Mouse (Mus musculus): ENCODE data around the gene Zfp398.

DNA sequence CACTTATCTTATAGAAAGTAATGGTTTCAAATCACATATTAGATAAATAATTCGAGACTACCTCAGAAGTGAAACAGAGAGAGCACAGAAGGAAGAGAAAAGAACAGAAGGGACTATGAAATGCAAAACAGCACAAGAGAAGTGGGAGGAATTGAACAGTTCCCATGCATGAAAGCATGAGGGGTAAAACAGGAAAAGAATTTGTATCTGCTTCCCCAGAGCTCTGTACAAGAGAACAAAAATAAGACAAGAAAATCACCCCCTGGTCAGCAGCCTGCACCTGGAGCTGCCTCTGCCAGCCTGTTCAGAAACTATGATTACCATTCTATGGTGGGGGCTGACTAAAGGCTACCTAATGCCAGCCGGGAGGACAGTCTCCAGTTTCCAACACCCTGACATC is 28.0 kb upstream of the Zfp398 start:
- no peak for TF ChIP-seq CTCF (IDR thresholded peaks at IDR 0.05; ENCODE audit: low read depth)
- TF ChIP-seq EP300 (IDR thresholded peaks at IDR 0.05; ENCODE audit: low read depth), result no peak
